Mouse (Mus musculus) liver, adult 2 months (tissue): ENCODE results near the gene Map3k5.

Source experiments
- CTCF ChIP-seq: fragments of 200-500 bp; IDR thresholded peaks from 2 replicates; pipeline ENCODE4 v1.5.1; 2011; ENCODE audit warnings: low read depth, low read length, control low read depth
- POLR2A ChIP-seq: fragments of 200-500 bp; IDR thresholded peaks from 2 replicates; pipeline ENCODE4 v1.6.1; 2011; ENCODE audit warnings: low read length, control low read depth; ENCODE audit not compliant: insufficient read depth; ENCODE audit errors: extremely low read depth

- TF ChIP-seq POLR2A (no peak), CTCF (no peak)
Measured at GRCm38 (mm10) chr10:20164810-20165209, 230.5 kb downstream of the Map3k5 start.
